Mouse (Mus musculus) small intestine, adult 2 months (tissue): ENCODE results near the gene Sh3kbp1. TPM values are rescaled to one million over a fixed set of nuclear protein-coding genes. Genes with fewer than 3 reads are reported as not detected.
A peak's percentile ranks its signal among the peaks of the same experiment; 100 is the strongest.

Experiments
- H3K27ac ChIP-seq: fragments of 200-500 bp; 2 replicates; pipeline ENCODE4 v1.5.1; 2012; ENCODE audit warnings: low read depth, low read length, control low read depth, inconsistent platforms; ENCODE audit not compliant: insufficient read depth
- H3K27me3 ChIP-seq: fragments of 200-500 bp; 2 replicates; pipeline ENCODE4 v1.6.1; 2012; ENCODE audit warnings: mild to moderate bottlenecking, moderate library complexity, low read length, inconsistent platforms; ENCODE audit not compliant: control insufficient read depth, insufficient read depth
- H3K36me3 ChIP-seq: fragments of 200-500 bp; 2 replicates; pipeline ENCODE4 v1.6.1; 2012; ENCODE audit warnings: mild to moderate bottlenecking, low read length, control low read depth, inconsistent platforms; ENCODE audit not compliant: control insufficient read depth, insufficient read depth
- H3K4me1 ChIP-seq: fragments of 200-500 bp; 2 replicates; pipeline ENCODE4 v1.6.1; 2012; ENCODE audit warnings: low read length, inconsistent platforms, mixed read lengths; ENCODE audit not compliant: control insufficient read depth, insufficient read depth, insufficient read length
- H3K4me3 ChIP-seq: fragments of 200-500 bp; 2 replicates; pipeline ENCODE4 v1.5.1; 2012; ENCODE audit warnings: low read depth, mild to moderate bottlenecking, control low read depth, inconsistent platforms, low read length, moderate library complexity
- CTCF ChIP-seq: fragments of 200-500 bp; IDR thresholded peaks from 2 replicates; pipeline ENCODE4 v1.5.1; 2012; ENCODE audit warnings: low read depth, mild to moderate bottlenecking, control low read depth, inconsistent platforms, low read length, moderate library complexity, mixed read lengths; ENCODE audit not compliant: insufficient replicate concordance, insufficient read length; ENCODE audit errors: extremely low read depth
- POLR2A ChIP-seq: fragments of 200-500 bp; IDR thresholded peaks from 2 replicates; pipeline ENCODE4 v1.6.1; 2012; ENCODE audit warnings: low read depth, mild to moderate bottlenecking, control low read depth, inconsistent platforms, low read length, moderate library complexity
- WGBS: fragments of 180-500 bp; shearing (Covaris S2); methylation state at CpG from one replicate; pipeline ENCODE4 v1.1.7; 2018; 5-methylcytosine and 5-hydroxymethylcytosine counted together
- polyA plus RNA-seq: library from polyadenylated mRNA; depleted of rRNA; stranded (reverse); fragments of >200 nt; gene quantifications from 2 replicates; pipeline ENCODE4 v1.2.3, GENCODE M21; 2012

Sh3kbp1 gene
- polyA plus RNA-seq, 1 experiment, result 4.4 TPM

DNA sequence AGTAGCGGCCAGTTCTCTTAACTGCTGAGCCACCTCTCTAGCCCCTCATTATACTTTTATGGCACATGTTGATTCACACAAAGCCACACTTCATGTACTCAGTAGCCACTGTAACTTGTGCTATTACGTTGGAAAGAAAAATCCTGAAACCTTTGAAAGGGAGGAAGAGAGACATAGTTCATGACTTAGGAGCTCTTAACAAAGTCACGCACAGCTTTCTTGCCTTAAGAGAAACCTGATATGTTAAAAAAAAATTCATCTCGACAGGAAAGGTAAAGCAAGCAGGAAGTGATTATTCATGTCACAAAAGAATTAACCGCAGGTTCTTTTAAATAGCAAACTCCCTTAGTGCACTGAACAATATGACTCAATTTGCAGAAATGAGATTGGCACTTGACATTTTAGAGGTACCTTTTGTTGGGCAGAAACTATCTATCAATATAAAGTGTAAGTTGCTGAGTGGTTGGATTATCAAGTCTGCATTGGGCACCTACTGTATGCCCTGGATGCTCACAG lies 51.3 kb downstream of the Sh3kbp1 start:
- peak overlapping the region; percentile 41; the same call in 1 of the 2 replicates for H3K27ac ChIP-seq
- WGBS, result 77% methylated on average over 5 of the region's 5 CpGs

DNA sequence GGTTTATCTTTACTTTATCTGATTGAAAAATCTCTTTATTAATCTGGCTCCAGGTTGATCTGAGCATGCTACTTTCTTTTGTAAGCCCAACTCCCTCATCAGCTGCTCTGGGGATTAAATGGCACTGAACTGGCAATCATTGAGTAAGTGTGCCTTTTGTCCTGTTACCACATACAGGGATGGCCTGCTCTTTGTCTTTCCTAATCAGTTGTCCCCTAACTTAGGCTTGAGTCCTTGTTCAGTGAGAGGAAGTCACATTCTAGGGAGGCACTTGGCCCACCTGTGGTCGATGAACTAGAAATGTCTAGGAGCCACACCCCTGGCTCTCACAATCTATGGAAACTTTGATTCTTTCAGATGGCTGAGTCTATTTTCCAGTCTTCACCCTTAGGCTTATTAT lies 58.4 kb downstream of the Sh3kbp1 start:
- H3K27ac ChIP-seq, result no peak overlapping the region
- H3K36me3 ChIP-seq, result no peaks in the 10 kb centered on the region
- TF ChIP-seq POLR2A, result no peak
- no peak for TF ChIP-seq CTCF
- no peaks in the 10 kb centered on the region for H3K4me1 ChIP-seq
- no peak overlapping the region for H3K4me3 ChIP-seq
- H3K27me3 ChIP-seq, result no peaks in the 10 kb centered on the region
- WGBS, result 45% methylated on average over 1 of the region's 1 CpGs

More for the DNA sequence above, 51.3 kb downstream of the Sh3kbp1 start:
- no peak for TF ChIP-seq CTCF
- TF ChIP-seq POLR2A, result no peak
- Histone ChIP-seq H3K27me3 (no peaks in the 10 kb centered on the region), H3K4me1 (no peaks in the 10 kb centered on the region), H3K4me3 (no peak overlapping the region), H3K36me3 (no peaks in the 10 kb centered on the region)

DNA sequence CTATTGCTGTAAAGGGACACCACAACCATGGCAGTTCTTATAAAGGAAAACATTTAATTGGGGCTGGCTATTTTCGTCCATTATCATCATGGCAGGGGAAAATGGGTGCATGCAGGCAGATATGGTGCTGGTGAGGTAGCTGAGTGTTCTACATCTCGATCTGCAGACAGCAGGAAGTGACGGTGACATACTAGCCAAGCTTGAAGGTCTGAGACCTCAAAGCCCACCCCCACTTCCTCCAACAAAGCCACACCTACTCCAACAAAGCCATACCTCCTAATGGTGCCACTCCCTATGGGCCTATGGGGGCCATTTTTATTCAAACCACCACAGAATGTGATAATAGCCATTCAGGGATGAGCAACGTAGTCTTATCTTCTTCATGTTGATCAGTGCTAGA lies 59.8 kb downstream of the Sh3kbp1 start:
- Histone ChIP-seq H3K27ac (no peak overlapping the region), H3K27me3 (no peaks in the 10 kb centered on the region), H3K36me3 (no peaks in the 10 kb centered on the region), H3K4me3 (no peak overlapping the region), H3K4me1 (no peaks in the 10 kb centered on the region)
- 78% methylated on average over 4 of the region's 4 CpGs for WGBS
- TF ChIP-seq POLR2A, result no peak
- no peak for TF ChIP-seq CTCF

DNA sequence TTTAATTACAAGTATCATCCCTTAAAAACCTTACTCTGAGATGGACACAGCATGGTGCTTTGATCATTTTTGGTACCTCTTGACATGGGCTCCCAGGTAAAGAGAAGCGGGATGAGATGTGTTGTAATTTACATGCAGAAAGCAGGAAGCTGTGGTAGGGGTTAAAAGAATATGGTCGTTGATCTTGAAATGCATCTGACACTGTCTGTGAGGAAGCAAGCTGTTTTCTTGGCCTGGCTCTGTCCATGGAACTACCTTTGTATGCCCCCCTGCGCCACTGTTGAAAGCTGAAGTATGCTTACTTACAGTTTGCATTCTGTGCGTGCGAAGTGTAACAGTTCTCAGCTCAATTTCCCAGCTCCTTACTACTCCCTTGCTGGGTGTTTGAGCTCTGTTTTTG lies 61.6 kb downstream of the Sh3kbp1 start:
- no peaks in the 10 kb centered on the region for H3K27me3 ChIP-seq
- no peak overlapping the region for H3K27ac ChIP-seq
- no peaks in the 10 kb centered on the region for H3K36me3 ChIP-seq
- TF ChIP-seq CTCF, result no peak
- no peak for TF ChIP-seq POLR2A
- H3K4me3 ChIP-seq, result no peak overlapping the region
- no peaks in the 10 kb centered on the region for H3K4me1 ChIP-seq
- 87% methylated on average over 5 of the region's 5 CpGs for WGBS

DNA sequence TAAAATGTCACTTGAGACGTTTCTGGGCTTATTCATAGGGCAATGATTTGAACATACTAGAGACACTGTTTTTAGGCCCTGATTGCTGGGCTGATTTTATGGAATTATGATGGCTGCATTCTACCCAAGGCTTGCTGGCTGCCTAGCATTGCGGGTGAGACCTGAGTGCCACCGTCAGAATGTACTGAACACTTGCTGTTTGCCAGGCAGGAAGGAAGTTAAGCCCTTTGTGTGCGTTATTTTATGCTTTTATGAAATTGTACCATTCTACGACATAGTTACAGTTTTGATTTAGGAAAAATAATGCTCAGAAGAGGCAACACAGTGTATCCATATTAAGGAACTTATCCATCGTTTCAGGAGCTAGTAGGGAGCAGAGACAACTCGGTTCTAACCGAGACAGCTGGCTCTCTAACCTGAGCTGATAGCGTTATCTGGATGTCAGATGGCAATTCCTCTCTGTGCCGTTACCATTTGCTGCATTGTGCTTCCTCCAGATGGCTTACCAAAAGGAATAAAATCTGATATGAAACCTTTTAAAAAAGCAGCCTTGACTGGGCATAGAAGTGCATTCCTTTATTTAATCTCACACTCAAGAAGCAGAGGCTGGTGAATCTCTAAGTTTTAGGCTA lies 62.8 kb downstream of the Sh3kbp1 start:
- Histone ChIP-seq H3K27ac (no peak overlapping the region), H3K4me1 (no peaks in the 10 kb centered on the region), H3K36me3 (no peaks in the 10 kb centered on the region), H3K4me3 (no peak overlapping the region), H3K27me3 (no peaks in the 10 kb centered on the region)
- TF ChIP-seq POLR2A, result no peak
- WGBS, result 54% methylated on average over 10 of the region's 10 CpGs

DNA sequence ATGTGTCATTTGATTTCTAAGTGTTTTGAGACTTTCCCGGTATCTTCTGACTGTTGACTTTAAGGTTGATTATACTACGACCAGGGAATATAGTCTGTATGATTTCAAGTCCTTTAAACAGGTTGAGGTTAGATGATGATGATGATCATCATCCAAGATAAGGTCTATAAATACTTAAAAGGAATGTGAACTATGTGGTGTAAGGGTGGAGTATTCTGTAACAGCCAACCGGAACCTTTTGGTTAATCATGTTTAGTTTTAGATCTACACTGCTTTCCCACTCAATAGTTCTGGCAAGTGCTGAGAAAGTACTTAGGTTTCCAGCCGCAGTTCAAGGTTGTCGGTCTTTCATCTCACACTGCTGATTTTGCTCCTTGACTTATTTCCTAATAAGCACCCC lies 66.1 kb downstream of the Sh3kbp1 start:
- 55% methylated on average over 5 of the region's 5 CpGs for WGBS
- Histone ChIP-seq H3K4me1 (no peaks in the 10 kb centered on the region), H3K27me3 (no peaks in the 10 kb centered on the region), H3K27ac (no peak overlapping the region), H3K36me3 (no peaks in the 10 kb centered on the region), H3K4me3 (no peak overlapping the region)
- no peak for TF ChIP-seq CTCF
- TF ChIP-seq POLR2A, result no peak

DNA sequence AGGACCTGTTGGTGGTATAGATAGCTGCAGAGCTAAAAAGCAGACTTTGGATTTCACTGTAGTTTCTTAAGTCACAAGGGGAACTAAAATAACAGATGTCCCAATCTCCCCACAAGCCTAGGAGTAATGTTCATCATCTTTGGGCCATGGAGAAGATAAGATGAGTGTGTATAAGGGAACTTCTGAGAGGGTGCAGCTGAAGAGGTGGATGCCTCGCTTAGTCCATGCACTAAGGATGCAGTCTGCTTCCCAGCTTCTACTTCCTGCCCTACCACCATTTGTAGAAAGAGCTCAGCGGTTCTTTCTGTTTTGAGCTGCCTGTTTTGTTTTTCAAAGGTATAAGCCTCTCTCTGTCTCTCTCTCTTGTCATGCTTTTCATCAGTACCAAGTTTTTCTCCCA lies 69.5 kb downstream of the Sh3kbp1 start:
- WGBS, result 37% methylated on average over 2 of the region's 2 CpGs
- no peak overlapping the region for H3K4me3 ChIP-seq
- H3K27me3 ChIP-seq, result no peaks in the 10 kb centered on the region
- peak overlapping the region; percentile 55; the same call in 1 of the 2 replicates for H3K27ac ChIP-seq
- no peaks in the 10 kb centered on the region for H3K4me1 ChIP-seq
- H3K36me3 ChIP-seq, result no peaks in the 10 kb centered on the region
- TF ChIP-seq CTCF, result no peak

DNA sequence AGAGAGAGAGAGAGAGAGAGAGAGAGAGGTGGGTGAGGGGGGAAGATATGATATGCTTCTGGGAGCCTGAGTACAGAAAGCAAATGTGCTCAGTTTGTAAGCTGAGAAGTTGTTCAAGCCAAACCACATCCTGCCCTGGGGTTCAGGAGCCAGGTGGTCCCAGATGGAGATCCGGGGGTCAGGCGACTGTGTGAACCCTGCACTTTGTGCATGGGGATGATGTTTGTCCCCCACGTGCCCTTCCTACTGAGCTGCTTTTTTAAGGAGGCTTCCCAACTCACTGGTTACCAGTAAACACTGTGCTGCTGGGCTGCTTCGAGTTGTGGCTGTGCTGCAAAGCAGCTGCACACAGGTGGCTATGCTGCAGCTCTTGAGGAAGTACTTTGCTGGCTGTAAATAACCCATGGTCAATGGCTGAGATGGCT lies 70.0 kb downstream of the Sh3kbp1 start:
- H3K36me3 ChIP-seq, result no peaks in the 10 kb centered on the region
- H3K27me3 ChIP-seq, result no peaks in the 10 kb centered on the region
- H3K4me1 ChIP-seq, result no peaks in the 10 kb centered on the region
- 0 out of 2 replicates have a peak overlapping the region, but pooled peaks have one; percentile 13 for H3K4me3 ChIP-seq
- WGBS, result 30% methylated on average over 4 of the region's 4 CpGs
- 0 out of 2 replicates have a peak overlapping the region, but pooled peaks have one; percentile 49 for H3K27ac ChIP-seq
- TF ChIP-seq POLR2A (no peak), CTCF (no peak)
